Mouse (Mus musculus): ENCODE measurements around the gene Ank2. TPM values are rescaled to one million over a fixed set of nuclear protein-coding genes. Genes with fewer than 3 reads are reported as not detected.

Ank2 gene
- polyA plus RNA-seq (2012; rRNA removed) = 348 and 352 TPM in 2 replicates

DNA sequence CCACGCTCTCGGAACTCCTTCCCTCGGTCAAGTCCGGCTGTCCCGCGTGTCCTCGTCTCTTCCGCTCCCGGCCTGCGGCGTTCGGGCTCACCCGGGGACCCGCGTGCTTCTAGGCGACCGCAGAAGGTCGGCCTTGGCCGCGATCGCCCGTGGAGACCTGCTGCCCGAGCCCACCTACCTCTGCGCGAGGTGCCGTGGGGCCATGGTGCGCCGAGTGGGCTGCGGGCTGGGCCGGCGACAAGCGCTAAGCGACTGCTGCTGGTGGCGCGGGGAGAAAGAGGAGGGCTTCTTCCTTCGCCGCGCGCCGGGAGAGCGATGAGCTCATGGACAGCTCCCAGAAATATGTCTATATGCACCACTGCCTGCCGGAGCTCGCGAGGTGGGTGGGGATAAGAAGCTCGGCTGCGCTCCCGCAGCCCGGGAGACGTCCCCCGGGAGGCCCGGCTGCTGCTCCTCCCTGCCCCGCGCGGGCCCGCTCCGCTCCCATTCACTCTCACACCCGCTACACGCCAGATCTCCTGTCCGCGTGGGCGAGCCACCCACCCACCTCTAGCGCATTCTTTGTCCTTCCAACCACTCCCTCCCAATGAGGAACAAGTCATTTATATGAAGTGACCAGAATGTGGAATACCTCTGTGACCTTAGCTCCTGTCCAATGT, at the start of gene Ank2:
Gene Ank2, minus strand, starts transcription at position 609 of the 659 bp plus-strand sequence.
- H3K4me3 ChIP-seq (ENCODE audit: insufficient read depth, low read length) = peak within 1 kb of the TSS; percentile 36
- H3K4me1 ChIP-seq (ENCODE audit: control insufficient read depth, insufficient read depth, low read length) = peaks cover 2% of the 10 kb centered on the region; the same call in 1 of the 2 replicates
- TF ChIP-seq CTCF (IDR thresholded peaks at IDR 0.05; ENCODE audit: extremely low read depth, insufficient read depth, low read length) = no peak
- peak; percentile 56; the same call in 1 of the 2 replicates for TF ChIP-seq POLR2A (IDR thresholded peaks at IDR 0.05; ENCODE audit: extremely low read depth, insufficient read depth, low read length)
- H3K27ac ChIP-seq (ENCODE audit: insufficient read depth, low read length) = peak within 1 kb of the TSS; percentile 32; the same call in 1 of the 2 replicates

DNA sequence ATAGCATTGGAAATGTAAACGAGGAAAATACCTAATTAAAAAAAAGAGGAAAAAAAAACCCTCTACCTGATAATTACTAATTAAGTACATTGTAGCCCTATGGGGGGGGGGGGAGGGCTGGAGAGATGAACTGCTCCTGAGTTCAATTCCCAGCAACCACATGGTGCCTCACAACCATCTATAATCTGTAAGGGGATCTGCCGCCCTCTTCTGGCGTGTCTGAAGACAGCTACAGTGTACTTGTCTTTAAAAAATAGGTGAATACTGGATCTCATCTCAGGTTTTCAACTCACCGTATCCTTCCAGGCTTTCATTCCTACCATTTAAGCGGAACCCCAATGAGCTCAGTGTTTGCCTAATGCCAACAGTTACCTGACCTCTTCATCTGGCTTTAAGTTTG, 48.7 kb upstream of the Ank2 start:
- no peak overlapping the region for H3K27ac ChIP-seq (ENCODE audit: insufficient read depth, low read length)
- H3K4me1 ChIP-seq (ENCODE audit: control insufficient read depth, insufficient read depth, low read length) = no peaks in the 10 kb centered on the region
- TF ChIP-seq CTCF (IDR thresholded peaks at IDR 0.05; ENCODE audit: extremely low read depth, insufficient read depth, low read length) (peak; percentile 39), POLR2A (IDR thresholded peaks at IDR 0.05; ENCODE audit: extremely low read depth, insufficient read depth, low read length) (no peak)
- no peak overlapping the region for H3K4me3 ChIP-seq (ENCODE audit: insufficient read depth, low read length)

DNA sequence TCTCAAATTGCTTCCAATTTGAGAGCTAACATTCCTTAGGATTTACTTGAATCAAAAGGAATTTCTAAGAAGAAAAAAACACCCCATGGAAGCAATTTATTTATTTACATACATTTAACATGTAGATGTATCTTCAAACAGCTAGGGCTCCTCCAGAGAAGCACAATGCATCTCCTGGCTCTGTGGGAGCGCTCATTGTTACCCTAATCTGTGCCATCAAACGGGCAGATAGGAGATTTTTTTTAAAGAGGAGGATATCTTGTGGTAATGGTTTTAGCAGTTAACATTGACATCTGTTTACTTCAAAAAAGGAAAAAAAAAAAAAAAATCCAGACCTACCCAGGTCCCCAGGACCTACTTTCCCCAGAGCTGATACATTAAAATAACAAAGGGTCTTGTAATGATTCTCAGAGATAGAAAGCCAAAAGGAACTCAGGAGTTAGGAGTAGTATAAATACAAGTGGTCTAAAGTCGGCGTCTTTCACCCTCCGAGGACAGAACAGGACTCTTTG, 45.5 kb upstream of the Ank2 start:
- H3K4me1 ChIP-seq (ENCODE audit: control insufficient read depth, insufficient read depth, low read length) = no peaks in the 10 kb centered on the region
- no peak overlapping the region for H3K4me3 ChIP-seq (ENCODE audit: insufficient read depth, low read length)
- TF ChIP-seq POLR2A (IDR thresholded peaks at IDR 0.05; ENCODE audit: extremely low read depth, insufficient read depth, low read length) = no peak
- TF ChIP-seq CTCF (IDR thresholded peaks at IDR 0.05; ENCODE audit: extremely low read depth, insufficient read depth, low read length) = no peak
- H3K27ac ChIP-seq (ENCODE audit: insufficient read depth, low read length) = no peak overlapping the region

DNA sequence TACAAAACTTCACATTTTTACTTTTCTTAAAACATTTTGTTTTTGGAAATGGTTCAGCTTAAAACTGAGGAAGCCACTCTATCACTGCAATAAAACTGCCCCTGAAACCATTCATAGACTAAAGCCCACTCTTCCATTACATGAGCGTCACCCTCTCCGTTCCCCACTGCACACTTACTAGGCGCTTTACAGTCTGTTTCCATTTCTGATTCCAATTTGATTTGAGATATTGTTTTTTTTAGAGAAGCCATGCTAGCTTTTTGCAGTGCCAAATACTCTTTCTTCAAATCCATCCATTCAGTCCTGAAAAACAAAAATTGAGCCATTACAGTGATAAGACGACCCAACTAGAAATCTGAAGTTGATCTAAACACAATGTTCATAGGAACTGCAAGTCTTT, 44.8 kb upstream of the Ank2 start:
- H3K4me1 ChIP-seq (ENCODE audit: control insufficient read depth, insufficient read depth, low read length) = no peaks in the 10 kb centered on the region
- TF ChIP-seq POLR2A (IDR thresholded peaks at IDR 0.05; ENCODE audit: extremely low read depth, insufficient read depth, low read length) (no peak), CTCF (IDR thresholded peaks at IDR 0.05; ENCODE audit: extremely low read depth, insufficient read depth, low read length) (no peak)

DNA sequence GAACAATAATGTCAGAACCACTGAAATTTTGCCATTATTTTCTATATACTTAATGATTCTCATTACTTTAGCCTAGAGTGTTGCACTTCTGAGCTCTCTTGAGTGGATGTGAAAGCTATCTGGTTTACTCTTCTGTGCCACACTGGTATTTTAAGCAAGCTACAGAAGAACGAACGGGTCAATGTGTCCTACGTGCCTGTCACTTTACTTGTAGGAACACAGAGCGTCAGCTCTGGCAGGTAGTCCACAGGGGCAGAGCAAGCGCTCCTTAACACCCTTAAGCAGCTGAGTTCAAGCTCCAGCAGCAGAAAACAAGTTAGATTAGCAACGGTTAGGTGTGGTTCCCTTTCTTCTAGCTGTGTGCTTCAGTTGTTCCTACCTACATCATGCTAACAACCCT, 40.0 kb upstream of the Ank2 start:
- TF ChIP-seq CTCF (IDR thresholded peaks at IDR 0.05; ENCODE audit: extremely low read depth, insufficient read depth, low read length) = no peak
- no peak for TF ChIP-seq POLR2A (IDR thresholded peaks at IDR 0.05; ENCODE audit: extremely low read depth, insufficient read depth, low read length)
- H3K4me1 ChIP-seq (ENCODE audit: control insufficient read depth, insufficient read depth, low read length) = no peaks in the 10 kb centered on the region
- no peak overlapping the region for H3K4me3 ChIP-seq (ENCODE audit: insufficient read depth, low read length)
- no peak overlapping the region for H3K27ac ChIP-seq (ENCODE audit: insufficient read depth, low read length)

More for the DNA sequence above, 44.8 kb upstream of the Ank2 start:
- H3K4me3 ChIP-seq (ENCODE audit: insufficient read depth, low read length) = no peak overlapping the region
- no peak overlapping the region for H3K27ac ChIP-seq (ENCODE audit: insufficient read depth, low read length)

DNA sequence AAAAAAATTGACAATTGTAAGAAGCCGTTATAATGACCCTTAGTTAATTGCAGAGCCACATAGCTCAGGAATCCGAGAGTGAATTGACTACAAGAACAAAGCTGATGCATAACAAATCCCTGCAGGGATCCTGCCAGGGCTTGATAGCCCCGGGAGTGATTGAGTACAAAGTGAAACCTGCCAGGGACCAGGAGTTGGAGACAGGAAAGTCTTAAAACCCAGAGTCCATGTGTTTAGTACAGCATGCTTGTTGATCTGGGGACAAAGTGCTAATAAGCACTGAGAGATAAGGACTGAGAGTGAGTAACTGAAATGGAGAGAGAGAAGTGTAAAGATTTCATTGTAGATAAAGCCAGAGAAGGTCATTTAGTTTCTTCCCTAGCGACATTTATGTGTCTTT, 31.1 kb upstream of the Ank2 start:
- H3K4me3 ChIP-seq (ENCODE audit: insufficient read depth, low read length) = no peak overlapping the region
- no peak for TF ChIP-seq POLR2A (IDR thresholded peaks at IDR 0.05; ENCODE audit: extremely low read depth, insufficient read depth, low read length)
- TF ChIP-seq CTCF (IDR thresholded peaks at IDR 0.05; ENCODE audit: extremely low read depth, insufficient read depth, low read length) = no peak
- H3K27ac ChIP-seq (ENCODE audit: insufficient read depth, low read length) = no peak overlapping the region
- no peaks in the 10 kb centered on the region for H3K4me1 ChIP-seq (ENCODE audit: control insufficient read depth, insufficient read depth, low read length)

DNA sequence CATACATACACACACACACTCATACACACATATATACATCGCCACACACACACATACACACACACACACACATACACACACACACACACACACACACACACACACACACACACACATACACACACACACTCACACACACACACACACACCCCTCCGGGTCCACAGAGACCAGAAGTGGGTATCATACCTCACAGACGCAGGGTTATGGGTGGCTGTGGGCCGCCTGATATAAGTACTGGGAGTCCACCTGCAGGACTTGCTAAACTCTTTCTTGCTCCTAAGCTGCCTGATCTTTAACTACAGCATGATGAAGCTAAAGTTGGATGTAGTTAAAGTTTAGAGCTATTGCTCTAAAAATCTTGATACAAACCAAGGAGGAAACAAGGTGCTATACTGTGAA, 30.7 kb upstream of the Ank2 start:
- H3K27ac ChIP-seq (ENCODE audit: insufficient read depth, low read length) = no peak overlapping the region
- no peak overlapping the region for H3K4me3 ChIP-seq (ENCODE audit: insufficient read depth, low read length)
- H3K4me1 ChIP-seq (ENCODE audit: control insufficient read depth, insufficient read depth, low read length) = no peaks in the 10 kb centered on the region
- TF ChIP-seq CTCF (IDR thresholded peaks at IDR 0.05; ENCODE audit: extremely low read depth, insufficient read depth, low read length) (no peak), POLR2A (IDR thresholded peaks at IDR 0.05; ENCODE audit: extremely low read depth, insufficient read depth, low read length) (no peak)

DNA sequence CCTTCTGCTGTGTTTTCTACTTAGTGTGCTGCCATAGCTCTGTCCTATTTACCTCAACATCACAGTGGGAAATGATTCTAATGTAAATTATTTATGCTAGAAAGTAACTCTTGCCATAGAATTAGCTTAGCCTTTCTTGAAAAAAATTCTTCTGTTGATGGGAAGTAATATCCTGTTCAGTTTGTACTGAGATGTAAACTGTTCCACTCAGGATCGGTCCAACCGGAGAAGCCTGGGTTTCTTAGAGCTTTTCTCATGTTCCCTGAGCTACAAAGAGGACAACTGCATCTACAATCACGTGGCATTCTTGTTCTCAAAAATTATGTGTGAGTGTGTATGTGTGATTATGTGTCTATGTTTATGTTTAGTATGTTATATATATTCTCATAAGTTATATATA, 30.1 kb upstream of the Ank2 start:
- Histone ChIP-seq H3K4me3 (ENCODE audit: insufficient read depth, low read length) (no peak overlapping the region), H3K27ac (ENCODE audit: insufficient read depth, low read length) (no peak overlapping the region), H3K4me1 (ENCODE audit: control insufficient read depth, insufficient read depth, low read length) (no peaks in the 10 kb centered on the region)
- no peak for TF ChIP-seq CTCF (IDR thresholded peaks at IDR 0.05; ENCODE audit: extremely low read depth, insufficient read depth, low read length)
- no peak for TF ChIP-seq POLR2A (IDR thresholded peaks at IDR 0.05; ENCODE audit: extremely low read depth, insufficient read depth, low read length)

DNA sequence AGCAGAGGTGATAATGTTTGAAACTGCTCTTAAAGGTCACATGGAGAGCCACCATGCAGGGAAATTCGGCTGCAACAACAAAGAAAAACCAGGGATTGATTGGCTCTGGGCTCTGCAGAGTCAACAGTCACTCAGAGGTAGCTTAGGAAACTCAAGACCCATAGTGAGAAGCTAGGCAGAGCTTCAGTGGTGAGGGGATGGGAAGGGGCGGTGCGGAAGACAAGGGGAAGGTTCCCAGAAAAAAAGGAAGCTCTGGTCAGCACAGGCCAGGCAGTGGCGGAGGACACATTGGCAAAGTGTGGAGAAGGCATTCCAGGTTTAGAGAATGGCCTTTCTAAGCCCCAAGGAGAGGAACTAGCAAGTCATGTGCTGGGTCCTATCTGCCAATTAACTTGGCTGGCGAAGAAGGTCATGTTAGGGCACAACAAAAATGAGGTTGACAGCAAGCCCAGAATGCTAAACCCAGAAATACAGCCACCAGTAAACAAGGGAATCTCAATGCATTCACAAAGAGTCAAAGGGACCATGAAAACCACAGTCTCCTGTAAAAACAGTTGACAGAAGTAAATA, 28.4 kb upstream of the Ank2 start:
- Histone ChIP-seq H3K4me3 (ENCODE audit: insufficient read depth, low read length) (no peak overlapping the region), H3K4me1 (ENCODE audit: control insufficient read depth, insufficient read depth, low read length) (no peaks in the 10 kb centered on the region), H3K27ac (ENCODE audit: insufficient read depth, low read length) (no peak overlapping the region)
- TF ChIP-seq CTCF (IDR thresholded peaks at IDR 0.05; ENCODE audit: extremely low read depth, insufficient read depth, low read length) (no peak), POLR2A (IDR thresholded peaks at IDR 0.05; ENCODE audit: extremely low read depth, insufficient read depth, low read length) (no peak)

Data from cortical plate, adult 2 months (tissue).